Comparison of ENCODE assay signal across 24 mouse cellular contexts in genomic region chr7:107180406-107180805, GRCm38 (mm10). TPM values are rescaled to one million over a fixed set of nuclear protein-coding genes. Genes with fewer than 3 reads are reported as not detected.
"Had no signal": no experiment of that assay in that cellular context is flagged by ENCODE, and none has a peak within 500 bp of the region (broad histone marks: within the 10 kb centered on the region; RNA-seq: fewer than 3 reads in every experiment).

No protein-coding gene starts in this region.

- H3K4me2 ChIP-seq: liver, embryonic 13.5 days; lung, embryonic 14.5 days; midbrain, embryonic 12.5 days; midbrain, embryonic 15.5 days; neural tube, embryonic 13.5 days had no signal

- H3K9ac ChIP-seq: liver, embryonic 13.5 days; lung, embryonic 14.5 days; midbrain, embryonic 12.5 days; midbrain, embryonic 15.5 days; neural tube, embryonic 13.5 days had no signal

- H3K4me1 ChIP-seq: liver, embryonic 13.5 days; midbrain, embryonic 12.5 days; midbrain, embryonic 15.5 days; neural tube, embryonic 13.5 days had no signal

- ATAC-seq: lung, postnatal 0 days; midbrain, embryonic 15.5 days had no signal

- H3K9me3 ChIP-seq: liver, embryonic 13.5 days; midbrain, embryonic 12.5 days; midbrain, embryonic 15.5 days; neural tube, embryonic 13.5 days had no signal

- DNase-seq: kidney, postnatal 14 days; kidney, postnatal 4 days; liver, embryonic 13.5 days; lung, embryonic 14.5 days; retina, postnatal 1 day; right cerebral cortex, postnatal 25 days; thymus, adult 18-20 months; thymus, postnatal 36 days had no signal

- H3K27ac ChIP-seq: liver, embryonic 13.5 days; macrophage; midbrain, embryonic 12.5 days; midbrain, embryonic 15.5 days; neural tube, embryonic 13.5 days had no signal

- H3K27me3 ChIP-seq: liver, embryonic 13.5 days; midbrain, embryonic 12.5 days; midbrain, embryonic 15.5 days; neural tube, embryonic 13.5 days had no signal

- H3K36me3 ChIP-seq: liver, embryonic 13.5 days; midbrain, embryonic 12.5 days; midbrain, embryonic 15.5 days; neural tube, embryonic 13.5 days had no signal

- H3K4me3 ChIP-seq: liver, embryonic 13.5 days; midbrain, embryonic 12.5 days; midbrain, embryonic 15.5 days; myocyte; neural tube, embryonic 13.5 days had no signal

RNA-seq across cellular contexts. Expression of gene Nlrp14, which starts 13.6 kb away (rescaled TPM):
- polyA plus RNA-seq: kidney, embryonic 14.5 days; limb, embryonic 11.5 days; limb, embryonic 14.5 days; liver, adult 2 months; liver, embryonic 13.5 days; liver, embryonic 16.5 days; lung, embryonic 14.5 days; lung, postnatal 0 days; macrophage; midbrain, embryonic 12.5 days; midbrain, embryonic 15.5 days; myocyte; neural tube, embryonic 13.5 days; small intestine, adult 2 months; spleen, adult 2 months; stomach, embryonic 16.5 days; urinary bladder, adult 2 months had no signal

RNA-seq across cellular contexts. Expression of gene Rbmxl2, which starts 28.8 kb away (rescaled TPM):
- polyA plus RNA-seq: kidney, embryonic 14.5 days; limb, embryonic 11.5 days; limb, embryonic 14.5 days; liver, adult 2 months; liver, embryonic 13.5 days; liver, embryonic 16.5 days; lung, embryonic 14.5 days; lung, postnatal 0 days; macrophage; midbrain, embryonic 12.5 days; midbrain, embryonic 15.5 days; myocyte; neural tube, embryonic 13.5 days; small intestine, adult 2 months; spleen, adult 2 months; stomach, embryonic 16.5 days; urinary bladder, adult 2 months had no signal

RNA-seq across cellular contexts. Expression of gene Olfr716, which starts 42.3 kb away (rescaled TPM):
- polyA plus RNA-seq: kidney, embryonic 14.5 days; limb, embryonic 11.5 days; limb, embryonic 14.5 days; liver, adult 2 months; liver, embryonic 13.5 days; liver, embryonic 16.5 days; lung, embryonic 14.5 days; lung, postnatal 0 days; macrophage; midbrain, embryonic 12.5 days; midbrain, embryonic 15.5 days; myocyte; neural tube, embryonic 13.5 days; small intestine, adult 2 months; spleen, adult 2 months; stomach, embryonic 16.5 days; testis, adult 2 months; urinary bladder, adult 2 months had no signal

RNA-seq across cellular contexts. Expression of gene Olfr715, which starts 49.5 kb away (rescaled TPM):
- polyA plus RNA-seq: kidney, embryonic 14.5 days; limb, embryonic 11.5 days; limb, embryonic 14.5 days; liver, adult 2 months; liver, embryonic 13.5 days; liver, embryonic 16.5 days; lung, embryonic 14.5 days; lung, postnatal 0 days; macrophage; midbrain, embryonic 12.5 days; midbrain, embryonic 15.5 days; myocyte; neural tube, embryonic 13.5 days; small intestine, adult 2 months; spleen, adult 2 months; stomach, embryonic 16.5 days; testis, adult 2 months; urinary bladder, adult 2 months had no signal
